Mouse (Mus musculus) left cerebral cortex, postnatal 14 days (tissue): ENCODE measurements at regions not wholly inside any gene's neighbourhood (a gene's known extent, or its start where the extent isn't known, plus 50 kb on each side); places are given as distances from the start of the nearest gene placed in this dataset.

ENCODE experiments used
- DNase-seq, 2 experiments: peaks; one replicate each; pipeline ENCODE4 v3.0.0; 2021 to 2022; ENCODE audit warnings: low spot score in 2 of 2, mixed read lengths in 1 of 2
- intact Hi-C: fragments of 180-260 bp; cut with DNase I; formaldehyde crosslinking; loops from one replicate; pipeline ENCODE4 v1.15.1; 2025

GRCm38 (mm10) chr12:70579328-70579905, 126.5 kb downstream of the Tmx1 start:
- no peak for DNase-seq
- intact Hi-C loops = no loop called here

GRCm38 (mm10) chr12:70586181-70586580, 133.3 kb downstream of the Tmx1 start:
- DNase-seq = no peak
- intact Hi-C loops = no loop called here

- no peak for DNase-seq
- intact Hi-C loops = no loop called here
These were observed 135.3 kb downstream of the Tmx1 start for GRCm38 (mm10) chr12:70588234-70588633.

GRCm38 (mm10) chr12:70589315-70589742, 136.4 kb downstream of the Tmx1 start:
- DNase-seq = peak in 1 of 2 experiments; percentile 13
- intact Hi-C loops = no loop called here

- no peak for DNase-seq
- intact Hi-C loops = no loop called here
These were observed 137.7 kb downstream of the Tmx1 start for GRCm38 (mm10) chr12:70590456-70591050.

GRCm38 (mm10) chr12:70592821-70593220, 139.9 kb downstream of the Tmx1 start:
- DNase-seq = no peak
- intact Hi-C loops = no loop called here

GRCm38 (mm10) chr12:70598211-70598701, 145.4 kb downstream of the Tmx1 start:
- no peak for DNase-seq
- intact Hi-C loops = no loop called here

- DNase-seq = no peak
- intact Hi-C loops = no loop called here
These were observed 146.8 kb downstream of the Tmx1 start for GRCm38 (mm10) chr12:70599731-70600130.

GRCm38 (mm10) chr12:70603869-70604268, 151.0 kb downstream of the Tmx1 start:
- DNase-seq = no peak
- intact Hi-C loops = no loop called here

GRCm38 (mm10) chr12:70608672-70609071, 155.8 kb downstream of the Tmx1 start:
- DNase-seq = no peak
- intact Hi-C loops = no loop called here

GRCm38 (mm10) chr12:70609116-70609871, 156.4 kb downstream of the Tmx1 start:
- DNase-seq = no peak
- intact Hi-C loops = no loop called here

GRCm38 (mm10) chr12:70611891-70612290, 159.0 kb downstream of the Tmx1 start:
- no peak for DNase-seq
- intact Hi-C loops = no loop called here

- intact Hi-C loops = no loop called here
- no peak for DNase-seq
These were observed 160.3 kb downstream of the Tmx1 start for GRCm38 (mm10) chr12:70613244-70613643.

- intact Hi-C loops = no loop called here
- DNase-seq = no peak
These were observed 161.2 kb downstream of the Tmx1 start for GRCm38 (mm10) chr12:70614101-70614500.

GRCm38 (mm10) chr12:70614686-70615085, 161.8 kb downstream of the Tmx1 start:
- DNase-seq = no peak

GRCm38 (mm10) chr12:70615123-70615522, 162.2 kb downstream of the Tmx1 start:
- no peak for DNase-seq
- intact Hi-C loops = no loop called here

More at GRCm38 (mm10) chr12:70614686-70615085, 161.8 kb downstream of the Tmx1 start:
- intact Hi-C loops = no loop called here

- intact Hi-C loops = no loop called here
- DNase-seq = no peak
These were observed 163.2 kb downstream of the Tmx1 start for GRCm38 (mm10) chr12:70616049-70616448.

GRCm38 (mm10) chr12:70616487-70616886, 163.6 kb downstream of the Tmx1 start:
- no peak for DNase-seq
- intact Hi-C loops = no loop called here

- intact Hi-C loops = no loop called here
- DNase-seq = no peak
These were observed 164.1 kb downstream of the Tmx1 start for GRCm38 (mm10) chr12:70617024-70617423.

- no peak for DNase-seq
These were observed 165.1 kb downstream of the Tmx1 start for GRCm38 (mm10) chr12:70617979-70618378.

GRCm38 (mm10) chr12:70619436-70619835, 166.5 kb downstream of the Tmx1 start:
- intact Hi-C loops = no loop called here
- DNase-seq = no peak

More at GRCm38 (mm10) chr12:70617979-70618378, 165.1 kb downstream of the Tmx1 start:
- intact Hi-C loops = no loop called here
